Mouse (Mus musculus) lung, embryonic 16.5 days (tissue): Measurements from ENCODE around the gene Bnc1. TPM values are rescaled to one million over a fixed set of nuclear protein-coding genes. Genes with fewer than 3 reads are reported as not detected.

Experiments
- ATAC-seq: fragments of 200-750 bp; cut with Nextera tagmentation; 2 replicates; pipeline ENCODE4 v1.8.0; 2017; ENCODE audit warnings: low read depth, mild to moderate bottlenecking, moderate library complexity
- H3K27ac ChIP-seq: fragments of 300-500 bp; sonication (generic); 2 replicates; pipeline ENCODE4 v1.5.1; 2014; ENCODE audit warnings: mild to moderate bottlenecking, control low read depth, low read length
- H3K27me3 ChIP-seq: fragments of 300-500 bp; sonication (generic); 2 replicates; pipeline ENCODE4 v1.6.1; 2014; ENCODE audit warnings: low read depth, low read length, mixed read lengths; ENCODE audit not compliant: control insufficient read depth, insufficient read depth
- H3K36me3 ChIP-seq: fragments of 300-500 bp; sonication (generic); 2 replicates; pipeline ENCODE4 v1.6.1; 2014; ENCODE audit warnings: low read length; ENCODE audit not compliant: control insufficient read depth, insufficient read depth
- H3K4me1 ChIP-seq: fragments of 300-500 bp; sonication (generic); replicated peaks from 2 replicates; pipeline ENCODE4 v1.6.1; 2014; ENCODE audit warnings: low read length, mixed read lengths; ENCODE audit not compliant: control insufficient read depth, insufficient read depth
- H3K4me2 ChIP-seq: fragments of 300-500 bp; sonication (generic); 2 replicates; pipeline ENCODE4 v1.6.1; 2014; ENCODE audit warnings: low read depth, low read length, control low read depth
- H3K4me3 ChIP-seq: fragments of 300-500 bp; sonication (generic); 2 replicates; pipeline ENCODE4 v1.5.1; 2014; ENCODE audit warnings: mild to moderate bottlenecking, low read length, control low read depth
- H3K9ac ChIP-seq: fragments of 300-500 bp; sonication (generic); 2 replicates; pipeline ENCODE4 v1.6.1; 2014; ENCODE audit warnings: low read length, control low read depth
- H3K9me3 ChIP-seq: fragments of 300-500 bp; sonication (generic); 2 replicates; pipeline ENCODE4 v1.6.1; 2016; ENCODE audit warnings: low read length; ENCODE audit not compliant: control insufficient read depth
- WGBS: fragments of 180-500 bp; shearing (Covaris S2); extraction: QIAGEN DNeasy Blood & Tissue Kit; methylation state at CpG from one replicate; pipeline ENCODE4 v1.1.7; 2014; 5-methylcytosine and 5-hydroxymethylcytosine counted together
- polyA plus RNA-seq: library from polyadenylated mRNA; unstranded; fragments of >200 nt; fragmentation: Nextera tagmentation; extraction: Ambion mirVana; gene quantifications from 2 replicates; pipeline ENCODE4 v1.2.1, GENCODE M21; 2015

Bnc1 gene
- polyA plus RNA-seq, 1 experiment from 2014 or later: 1.1 TPM

- no peaks in the 10 kb centered on the region for H3K9me3 ChIP-seq
- H3K4me2 ChIP-seq: no peak overlapping the region
- no peak for ATAC-seq
- H3K4me1 ChIP-seq: peaks cover 5% of the 10 kb centered on the region
- no peak overlapping the region for H3K4me3 ChIP-seq
- no peak overlapping the region for H3K27ac ChIP-seq
- no peaks in the 10 kb centered on the region for H3K36me3 ChIP-seq
- H3K9ac ChIP-seq: no peak overlapping the region
- 5% methylated on average over 12 of the region's 12 CpGs for WGBS
- H3K27me3 ChIP-seq: peaks cover 68% of the 10 kb centered on the region
These were observed 976 bp downstream of the Bnc1 start for GRCm38 (mm10) chr7:81991116-81991515.

GRCm38 (mm10) chr7:81983651-81984050 is 8.4 kb downstream of the Bnc1 start:
- H3K4me1 ChIP-seq: no peaks in the 10 kb centered on the region
- H3K4me3 ChIP-seq: no peak overlapping the region
- no peaks in the 10 kb centered on the region for H3K9me3 ChIP-seq
- H3K4me2 ChIP-seq: no peak overlapping the region
- 57% methylated on average over 6 of the region's 6 CpGs for WGBS
- no peak overlapping the region for H3K9ac ChIP-seq
- no peak overlapping the region for H3K27ac ChIP-seq
- H3K27me3 ChIP-seq: peaks cover 2% of the 10 kb centered on the region
- ATAC-seq: no peak
- no peaks in the 10 kb centered on the region for H3K36me3 ChIP-seq

- WGBS: 55% methylated on average over 8 of the region's 8 CpGs
- ATAC-seq: no peak
- no peak overlapping the region for H3K4me2 ChIP-seq
- H3K27ac ChIP-seq: no peak overlapping the region
- no peaks in the 10 kb centered on the region; the same call in 1 of the 2 replicates for H3K27me3 ChIP-seq
- H3K9ac ChIP-seq: no peak overlapping the region
- H3K9me3 ChIP-seq: no peaks in the 10 kb centered on the region
- H3K36me3 ChIP-seq: no peaks in the 10 kb centered on the region
- no peak overlapping the region for H3K4me3 ChIP-seq
- H3K4me1 ChIP-seq: no peaks in the 10 kb centered on the region
These were observed 13.8 kb downstream of the Bnc1 start for GRCm38 (mm10) chr7:81978304-81978703.

DNA sequence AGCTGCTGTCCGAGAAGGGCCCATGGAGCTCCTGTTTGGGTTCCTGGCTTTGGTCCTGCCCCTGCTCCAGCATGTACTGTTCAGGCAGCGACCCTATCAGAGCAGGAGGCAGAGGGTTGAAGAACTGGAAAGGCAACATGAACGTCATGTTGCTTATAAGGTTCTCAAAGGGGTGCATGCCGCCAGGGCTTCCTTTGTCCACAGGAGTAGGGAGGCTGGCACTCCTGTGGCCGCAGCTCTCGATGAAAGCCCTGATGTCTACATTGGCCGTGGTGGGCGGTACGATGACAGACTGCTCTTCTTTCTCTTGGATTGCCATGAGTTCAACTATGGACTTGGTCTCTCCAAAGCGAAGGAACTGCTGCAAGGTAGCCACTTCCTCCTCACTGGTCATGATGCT is 17.5 kb downstream of the Bnc1 start:
- no peak for ATAC-seq
- Histone ChIP-seq H3K4me2 (no peak overlapping the region), H3K27me3 (no peaks in the 10 kb centered on the region; the same call in 1 of the 2 replicates), H3K9ac (no peak overlapping the region), H3K36me3 (no peaks in the 10 kb centered on the region), H3K4me3 (no peak overlapping the region), H3K27ac (no peak overlapping the region), H3K4me1 (no peaks in the 10 kb centered on the region), H3K9me3 (no peaks in the 10 kb centered on the region)
- WGBS: 81% methylated on average over 10 of the region's 10 CpGs

DNA sequence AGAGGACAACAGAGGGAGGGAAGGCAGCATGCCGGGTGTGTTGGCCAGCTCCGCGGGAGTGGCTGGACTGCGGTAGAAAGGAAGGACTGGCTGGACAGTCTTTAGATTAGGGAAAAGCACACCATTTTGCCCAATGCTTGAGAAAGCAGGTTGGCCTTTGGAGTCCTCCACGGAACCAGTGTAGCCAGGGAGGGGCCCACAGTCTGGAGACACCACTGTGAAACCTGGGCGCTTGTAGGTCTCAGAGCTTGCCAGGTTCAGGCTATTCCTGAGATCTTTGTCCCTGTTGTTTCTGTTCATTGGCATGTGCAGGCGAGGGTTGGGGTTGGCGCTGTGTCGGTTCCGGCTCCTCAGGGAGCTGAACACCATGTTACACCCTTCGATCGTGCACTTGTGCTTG is 18.2 kb downstream of the Bnc1 start:
- Histone ChIP-seq H3K4me1 (no peaks in the 10 kb centered on the region), H3K36me3 (no peaks in the 10 kb centered on the region), H3K27me3 (no peaks in the 10 kb centered on the region; the same call in 1 of the 2 replicates), H3K4me2 (no peak overlapping the region), H3K27ac (no peak overlapping the region), H3K9ac (no peak overlapping the region), H3K4me3 (no peak overlapping the region), H3K9me3 (no peaks in the 10 kb centered on the region)
- ATAC-seq: no peak
- 92% methylated on average over 12 of the region's 12 CpGs for WGBS

DNA sequence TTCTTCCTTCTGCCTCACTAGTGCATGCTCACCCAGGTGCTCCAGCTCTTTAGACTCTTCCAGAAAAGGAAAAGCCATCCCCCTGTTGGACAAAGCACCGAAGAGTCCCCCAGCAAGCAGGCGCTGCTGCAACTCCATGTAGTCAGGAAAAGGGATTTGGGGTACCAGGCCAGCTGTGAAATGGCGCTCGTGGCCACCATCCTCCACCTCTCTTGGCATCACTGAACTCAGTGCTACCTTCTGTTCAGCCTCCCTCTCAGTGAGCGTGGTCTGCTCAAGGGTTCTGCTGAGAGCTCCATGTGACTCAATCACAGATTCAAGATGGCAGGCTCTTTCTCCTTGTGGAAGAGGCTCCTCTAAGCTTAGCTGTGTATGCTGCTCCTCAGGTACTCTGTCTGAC is 18.8 kb downstream of the Bnc1 start:
- Histone ChIP-seq H3K27ac (no peak overlapping the region), H3K36me3 (no peaks in the 10 kb centered on the region), H3K27me3 (no peaks in the 10 kb centered on the region; the same call in 1 of the 2 replicates), H3K4me1 (no peaks in the 10 kb centered on the region), H3K9me3 (no peaks in the 10 kb centered on the region), H3K4me3 (no peak overlapping the region), H3K9ac (no peak overlapping the region), H3K4me2 (no peak overlapping the region)
- no peak for ATAC-seq
- WGBS: 95% methylated on average over 5 of the region's 5 CpGs

DNA sequence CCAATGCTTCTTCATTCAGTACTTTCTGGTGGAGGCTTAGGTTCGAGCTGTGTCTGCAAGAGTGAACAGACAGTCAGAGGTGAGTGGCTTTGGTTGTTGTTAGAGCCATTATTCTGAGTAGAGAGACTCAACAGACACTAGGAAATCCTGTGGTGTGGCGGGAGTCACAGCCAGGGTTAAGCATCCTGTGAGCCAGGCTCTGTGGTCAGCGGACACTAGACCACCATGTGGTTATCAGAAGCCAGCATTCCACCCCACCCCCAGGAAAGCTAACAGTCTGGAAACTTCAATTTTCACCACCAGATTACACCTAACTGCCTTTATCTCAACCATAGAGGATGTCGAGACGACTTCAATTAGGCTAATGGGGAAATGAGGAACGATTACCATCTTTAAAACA is 23.1 kb downstream of the Bnc1 start:
- WGBS: 68% methylated on average over 6 of the region's 6 CpGs
- H3K9me3 ChIP-seq: no peaks in the 10 kb centered on the region
- no peak overlapping the region for H3K27ac ChIP-seq
- no peaks in the 10 kb centered on the region for H3K27me3 ChIP-seq
- no peaks in the 10 kb centered on the region for H3K36me3 ChIP-seq
- no peak for ATAC-seq
- no peak overlapping the region for H3K4me3 ChIP-seq
- H3K4me1 ChIP-seq: no peaks in the 10 kb centered on the region
- no peak overlapping the region for H3K4me2 ChIP-seq
- no peak overlapping the region for H3K9ac ChIP-seq

DNA sequence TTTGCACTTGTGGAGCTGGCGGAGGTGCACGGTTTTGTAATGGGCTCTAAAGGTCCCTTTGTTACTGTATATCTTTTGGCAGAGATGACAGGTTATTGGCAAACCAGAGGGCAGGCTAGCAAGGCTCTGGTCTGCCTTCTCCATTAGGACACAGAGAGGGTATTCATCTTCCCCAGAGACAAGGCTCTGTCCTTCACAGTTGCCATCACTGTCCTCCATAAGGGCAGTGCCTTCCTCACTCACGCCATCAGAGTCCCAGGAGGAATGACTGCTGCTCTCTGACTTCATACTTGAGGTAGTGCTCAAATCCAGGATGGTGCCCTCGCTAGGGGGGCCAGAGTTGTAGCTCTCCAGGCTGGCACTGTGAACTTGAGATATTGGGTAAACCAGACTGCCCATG is 23.6 kb downstream of the Bnc1 start:
- no peak for ATAC-seq
- 76% methylated on average over 4 of the region's 4 CpGs for WGBS
- Histone ChIP-seq H3K4me1 (no peaks in the 10 kb centered on the region), H3K4me3 (no peak overlapping the region), H3K4me2 (no peak overlapping the region), H3K9ac (no peak overlapping the region), H3K9me3 (no peaks in the 10 kb centered on the region), H3K27me3 (no peaks in the 10 kb centered on the region), H3K36me3 (no peaks in the 10 kb centered on the region), H3K27ac (no peak overlapping the region)

DNA sequence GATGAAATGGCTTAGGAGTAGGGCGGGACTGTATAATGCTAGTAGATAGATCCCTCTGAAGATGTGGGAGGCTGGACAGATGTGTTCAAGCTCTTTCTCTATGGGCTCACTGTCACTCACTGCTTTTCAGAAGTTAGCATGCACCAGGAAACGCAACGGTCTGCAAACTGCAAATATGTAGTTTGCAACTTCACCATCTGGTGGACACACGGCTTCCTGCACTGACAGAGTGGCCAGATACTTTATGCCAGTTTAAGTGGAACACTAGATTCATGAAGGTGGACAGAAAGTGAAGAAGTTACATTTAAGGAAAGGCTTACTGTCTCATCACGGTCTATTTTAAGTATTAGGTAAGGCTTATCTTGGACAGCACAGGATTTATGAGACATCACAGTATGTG is 25.9 kb downstream of the Bnc1 start:
- 65% methylated on average over 5 of the region's 5 CpGs for WGBS

DNA sequence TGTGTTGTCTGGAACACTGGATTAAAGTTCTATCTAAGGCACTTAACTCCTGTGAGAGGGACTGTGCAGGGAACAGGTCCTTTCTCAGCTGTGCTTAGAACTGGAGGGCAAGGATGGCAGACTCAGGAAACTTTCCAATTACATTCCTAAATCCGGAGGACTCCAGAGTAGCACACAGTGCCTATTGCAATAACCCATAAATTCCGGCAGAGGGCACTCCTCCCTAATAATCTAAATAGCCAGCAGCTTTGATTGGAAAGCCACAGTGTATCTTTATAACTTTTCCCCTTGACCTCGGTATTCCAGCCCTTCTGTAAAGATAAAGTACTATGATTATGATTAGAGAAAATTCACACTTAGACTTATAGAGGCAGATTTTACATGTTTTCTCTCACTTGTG is 32.4 kb downstream of the Bnc1 start:
- no peak for ATAC-seq
- Histone ChIP-seq H3K9me3 (no peaks in the 10 kb centered on the region), H3K36me3 (no peaks in the 10 kb centered on the region), H3K4me2 (no peak overlapping the region), H3K27ac (no peak overlapping the region), H3K9ac (no peak overlapping the region), H3K4me1 (no peaks in the 10 kb centered on the region), H3K4me3 (no peak overlapping the region), H3K27me3 (no peaks in the 10 kb centered on the region)
- under 1% methylated on average over 3 of the region's 3 CpGs for WGBS

More for the DNA sequence above, 25.9 kb downstream of the Bnc1 start:
- Histone ChIP-seq H3K4me3 (no peak overlapping the region), H3K27me3 (no peaks in the 10 kb centered on the region), H3K36me3 (no peaks in the 10 kb centered on the region), H3K4me1 (no peaks in the 10 kb centered on the region), H3K4me2 (no peak overlapping the region), H3K9ac (no peak overlapping the region), H3K27ac (no peak overlapping the region), H3K9me3 (no peaks in the 10 kb centered on the region)
- no peak for ATAC-seq
